Mouse (Mus musculus) lung, postnatal 4 days (tissue): ENCODE data around the gene Nlrp4a.
"Not testable (repeated sequence)": the region's sequence is repeated elsewhere in the genome, so short reads cannot be mapped to it uniquely, and the experiment has no call there.

Experiments
- DNase-seq, 2 experiments: peaks; one replicate each; pipeline ENCODE4 v3.0.0; 2021

The Nlrp4a gene

GRCm38 (mm10) chr7:26434813-26435212, at the start of gene Nlrp4a:
TSS of gene Nlrp4a (plus strand) at chr7:26435113.
- no peak for DNase-seq

DNA sequence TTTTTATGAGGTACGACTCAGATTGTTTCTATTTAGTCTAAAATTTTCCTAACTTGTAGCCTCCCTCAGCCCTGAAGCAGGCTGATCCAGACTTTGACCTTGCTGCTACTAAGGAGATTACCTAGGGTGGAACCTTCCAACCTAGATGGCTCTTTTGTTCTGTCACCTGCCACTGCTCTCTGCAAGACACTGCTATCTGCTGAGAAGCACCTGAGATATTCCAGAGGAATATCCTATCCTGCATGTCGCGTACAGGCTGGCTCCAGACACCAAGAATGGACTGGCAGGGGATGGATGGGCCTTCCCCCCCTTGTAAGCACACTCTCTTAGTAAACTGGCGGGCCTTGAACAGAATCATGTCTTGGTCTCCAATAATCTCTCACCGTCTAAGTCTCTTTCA, 48.2 kb upstream of the Nlrp4a start:
- DNase-seq, result not testable (repeated sequence)

GRCm38 (mm10) chr7:26391137-26391536, 43.8 kb upstream of the Nlrp4a start:
- not testable (repeated sequence) for DNase-seq

DNA sequence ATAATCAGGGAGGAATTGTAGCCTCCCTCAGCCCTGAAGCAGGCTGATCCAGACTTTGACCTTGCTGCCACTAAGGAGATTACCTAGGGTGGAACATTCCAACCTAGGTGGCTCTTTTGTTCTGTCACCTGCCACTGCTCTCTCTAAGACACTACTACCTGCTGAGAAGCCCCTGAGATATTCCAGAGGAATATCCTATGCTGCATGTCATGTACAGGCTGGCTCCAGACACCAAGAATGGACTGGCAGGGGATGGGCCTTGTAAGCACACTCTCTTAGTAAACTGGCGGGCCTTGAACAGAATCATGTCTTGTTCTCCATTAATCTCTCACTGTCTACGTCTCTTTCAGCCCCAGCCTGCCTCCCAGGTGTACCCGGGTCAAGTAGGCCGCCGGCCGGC, 43.1 kb upstream of the Nlrp4a start:
- not testable (repeated sequence) for DNase-seq

- DNase-seq, result not testable (repeated sequence)
Observed at GRCm38 (mm10) chr7:26403600-26403999, 31.3 kb upstream of the Nlrp4a start, which contains the start of gene Nlrp9c. TSS of gene Nlrp9c (minus strand) at chr7:26403700.

DNA sequence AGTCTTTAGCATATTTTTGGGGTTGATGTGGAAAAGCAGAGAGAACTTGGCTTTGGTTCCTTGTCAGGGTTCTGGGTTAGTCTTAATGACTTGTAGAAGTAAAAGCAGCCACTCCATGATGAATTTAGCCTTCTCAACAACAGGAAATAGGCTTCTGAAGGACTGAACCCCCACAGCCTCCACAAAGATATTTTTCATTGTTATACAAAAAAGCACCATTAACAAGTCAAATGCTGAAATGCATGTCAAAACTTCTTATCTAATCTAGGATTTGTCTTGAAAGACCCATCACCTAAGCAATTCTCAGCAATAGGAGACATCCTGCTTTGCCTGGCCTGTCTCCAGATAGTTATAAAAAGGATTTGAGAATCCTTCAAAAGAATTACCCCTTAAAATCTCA, 41.8 kb downstream of the Nlrp4a start:
- DNase-seq, result no peak

DNA sequence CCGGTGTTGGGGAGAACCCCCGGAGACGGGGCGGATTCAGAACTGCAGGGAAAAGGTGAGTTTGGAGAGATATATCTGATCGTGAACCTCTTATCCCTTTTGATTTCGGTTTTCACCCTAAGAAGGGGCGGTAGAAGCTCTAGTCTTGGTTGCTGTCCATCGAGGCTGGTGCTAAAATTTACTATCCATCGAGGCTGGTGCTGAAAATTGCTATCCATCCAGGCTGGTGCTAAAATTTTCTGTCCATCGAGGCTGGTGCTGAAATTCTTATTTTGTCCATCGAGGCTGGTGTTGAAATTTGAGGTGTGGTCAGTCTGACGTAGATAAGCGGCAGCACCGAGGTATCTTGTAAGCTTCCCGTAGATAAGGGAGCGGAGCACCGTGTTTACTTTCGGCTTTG, 54.6 kb downstream of the Nlrp4a start:
- not testable (repeated sequence) for DNase-seq
